Comparison of ENCODE assay signal across 11 mouse cellular contexts in the genomic region with DNA sequence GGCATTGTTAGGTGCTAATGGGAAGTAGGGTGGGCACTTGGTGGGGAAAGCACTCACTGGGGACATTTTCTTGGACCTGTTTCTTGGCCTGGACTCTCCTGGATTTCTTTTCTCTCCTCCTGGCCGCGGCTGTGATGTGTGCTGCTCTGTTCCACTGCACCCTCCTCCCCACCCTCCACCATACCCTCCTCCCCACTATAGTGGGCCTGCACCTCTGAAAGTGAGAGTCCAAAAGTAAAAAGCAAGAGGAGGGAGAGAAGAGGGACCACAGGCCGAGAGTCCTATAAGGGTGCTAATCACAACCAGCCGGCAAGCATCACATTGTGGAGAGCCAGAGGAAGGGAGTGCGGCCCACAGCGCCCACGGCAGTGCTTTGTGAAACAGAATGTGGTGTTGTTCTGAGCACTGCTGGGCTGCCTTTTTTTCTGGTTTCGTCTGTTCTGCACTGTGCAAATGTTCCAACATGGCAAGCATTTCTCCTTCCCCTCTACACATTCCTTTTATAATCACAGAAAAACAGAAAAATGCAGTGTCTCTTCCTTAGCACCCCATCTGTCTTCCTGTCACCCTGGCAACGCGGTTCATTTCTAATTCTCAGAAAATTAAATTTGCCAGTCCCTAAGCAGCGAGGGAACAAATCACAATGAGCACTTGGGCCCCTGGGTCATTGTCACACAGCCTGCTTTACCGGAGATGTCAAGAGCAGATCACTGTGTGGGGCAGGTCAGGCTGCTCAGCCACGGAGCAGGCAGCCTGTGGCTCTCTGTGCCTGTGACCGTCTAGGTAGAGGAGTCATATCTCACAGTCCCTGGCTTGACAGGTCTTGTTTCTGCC. TPM values are rescaled to one million over a fixed set of nuclear protein-coding genes. Genes with fewer than 3 reads are reported as not detected.
DNase-seq lines count a peak whose midpoint lies in the region; ATAC-seq and TF ChIP-seq lines count a peak whose summit lies in the region.
"Had no signal": no experiment of that assay in that cellular context is flagged by ENCODE, and none has a peak within 500 bp of the region (broad histone marks: within the 10 kb centered on the region; RNA-seq: fewer than 3 reads in every experiment).

No protein-coding gene starts in this region.

- H3K36me3 ChIP-seq in lung, embryonic 14.5 days (ENCODE audit: insufficient read depth), result no peaks in the 10 kb centered on the region
- no peaks in the 10 kb centered on the region for H3K36me3 ChIP-seq in hindbrain, embryonic 11.5 days (ENCODE audit: control insufficient read depth, insufficient read depth, low read length)
- H3K36me3 ChIP-seq: limb, embryonic 12.5 days had no signal

- WGBS in lung, embryonic 14.5 days, result 24% methylated on average over 14 of the region's 14 CpGs
- WGBS in lung, adult 2 months, result 48% methylated on average over 14 of the region's 14 CpGs
- WGBS in hindbrain, embryonic 11.5 days, result 51% methylated on average over 14 of the region's 14 CpGs

- no peak overlapping the region for H3K9ac ChIP-seq in lung, embryonic 14.5 days
- H3K9ac ChIP-seq in hindbrain, embryonic 11.5 days (ENCODE audit: low read depth, low read length), result no peak overlapping the region
- H3K9ac ChIP-seq: limb, embryonic 12.5 days had no signal

- no peak overlapping the region for H3K4me2 ChIP-seq in lung, embryonic 14.5 days
- no peak overlapping the region for H3K4me2 ChIP-seq in hindbrain, embryonic 11.5 days (replicated peaks; ENCODE audit: low read depth, low read length)
- H3K4me2 ChIP-seq: limb, embryonic 12.5 days had no signal

- no peak for TF ChIP-seq CTCF in lung, embryonic 14.5 days (IDR thresholded peaks at IDR 0.05; ENCODE audit: low read depth)
- no peak for TF ChIP-seq CTCF in lung, adult 2 months (IDR thresholded peaks at IDR 0.05; ENCODE audit: insufficient read depth, low read length)

- no peaks in the 10 kb centered on the region for H3K4me1 ChIP-seq in lung, embryonic 14.5 days (ENCODE audit: insufficient read depth)
- H3K4me1 ChIP-seq in lung, adult 2 months (ENCODE audit: control insufficient read depth, insufficient read depth, low read length), result peaks cover 4% of the 10 kb centered on the region
- no peaks in the 10 kb centered on the region for H3K4me1 ChIP-seq in hindbrain, embryonic 11.5 days (replicated peaks; ENCODE audit: control insufficient read depth, insufficient read depth, low read length)

- intact Hi-C loops in left cerebral cortex, postnatal 25 days (cut with DNase I), result loop anchor here (2.0 kb wide), 1 partner anchor 71 kb away; a partner anchor contains a TSS
- intact Hi-C loops in heart, postnatal 36 days (cut with DNase I), result no loop called here

- peak overlapping the region; percentile 67 for H3K27ac ChIP-seq in lung, embryonic 14.5 days (ENCODE audit: low read depth)
- H3K27ac ChIP-seq in hindbrain, embryonic 11.5 days (ENCODE audit: low read depth, low read length), result peak overlapping the region; percentile 60
- H3K27ac ChIP-seq: limb, embryonic 12.5 days had no signal

- H3K27me3 ChIP-seq in lung, embryonic 14.5 days (ENCODE audit: insufficient read depth, low read length), result no peaks in the 10 kb centered on the region
- H3K27me3 ChIP-seq in hindbrain, embryonic 11.5 days (ENCODE audit: control insufficient read depth, insufficient read depth, low read length), result no peaks in the 10 kb centered on the region

- no peak for TF ChIP-seq POLR2A in lung, adult 2 months (IDR thresholded peaks at IDR 0.05; ENCODE audit: borderline replicate concordance, extremely low read depth, low read depth, low read length)

- ATAC-seq in lung, embryonic 14.5 days (ENCODE audit: insufficient read depth), result peak; percentile 62; the same call in 1 of the 2 replicates
- ATAC-seq in hindbrain, embryonic 11.5 days (ENCODE audit: low FRiP score), result peak; percentile 51; the same call in 1 of the 2 replicates

- peak; percentile 55 for DNase-seq in lung, embryonic 14.5 days
- no peak for DNase-seq in lung, adult 2 months
- DNase-seq in hindbrain, embryonic 11.5 days (ENCODE audit: low spot score), result peak; percentile 37
- DNase-seq in left cerebral cortex, postnatal 25 days (ENCODE audit: low spot score in 2 of 2), result peak; percentile 64 to 92
- peak; percentile 80 to 84 for DNase-seq in right cerebral cortex, postnatal 10 days (ENCODE audit: low spot score in 2 of 2)
- no peak for DNase-seq in heart, postnatal 36 days
- DNase-seq in heart, adult 8-10 months (ENCODE audit: low spot score), result no peak
- no peak for DNase-seq in urinary bladder, postnatal 25 days (ENCODE audit: low spot score)
- DNase-seq: gastrocnemius, postnatal 14 days had no signal

- H3K4me3 ChIP-seq in lung, embryonic 14.5 days (ENCODE audit: low read depth, low read length), result no peak overlapping the region
- no peak overlapping the region for H3K4me3 ChIP-seq in lung, adult 2 months (replicated peaks; ENCODE audit: extremely low read depth, low read depth, low read length)
- H3K4me3 ChIP-seq in hindbrain, embryonic 11.5 days (ENCODE audit: low read depth, low read length), result no peak overlapping the region
- H3K4me3 ChIP-seq: limb, embryonic 12.5 days had no signal

- H3K9me3 ChIP-seq in lung, embryonic 14.5 days (ENCODE audit: low read depth, low read length), result no peaks in the 10 kb centered on the region
- no peaks in the 10 kb centered on the region for H3K9me3 ChIP-seq in hindbrain, embryonic 11.5 days (ENCODE audit: control insufficient read depth, low read length)
- H3K9me3 ChIP-seq: limb, embryonic 12.5 days had no signal

RNA-seq across cellular contexts. Expression of a gene that starts 29.5 kb away (rescaled TPM):
- 0.38 and 0.45 TPM in 2 replicates for polyA plus RNA-seq in lung, embryonic 14.5 days (2014; fragmentation: Nextera tagmentation; extraction: Ambion mirVana)
- polyA plus RNA-seq in lung, adult 2 months (2012; rRNA removed), result 39.6 and 49.2 TPM in 2 replicates
- 0.01 and 0.09 TPM in 2 replicates for polyA plus RNA-seq in hindbrain, embryonic 11.5 days (2014; fragmentation: Nextera tagmentation; extraction: Ambion mirVana)
- total RNA-seq in left cerebral cortex, postnatal 25 days (2021), result 1 to 10 TPM; 1.2 to 1.6 TPM
- total RNA-seq in heart, postnatal 36 days (2021), result 10 to 100 TPM; 35.6 to 39.7 TPM
- 10 to 100 TPM; 22.4 to 34.3 (median 32.2) TPM for total RNA-seq in heart, adult 8-10 months (2022)
- total RNA-seq: CH12.LX had no signal
- polyA plus RNA-seq: limb, embryonic 12.5 days had no signal

RNA-seq across cellular contexts. Expression of a gene that starts 43.9 kb away (rescaled TPM):
- not detected in 2 replicates for polyA plus RNA-seq in lung, embryonic 14.5 days (2014; fragmentation: Nextera tagmentation; extraction: Ambion mirVana)
- 136 and 137 TPM in 2 replicates for polyA plus RNA-seq in lung, adult 2 months (2012; rRNA removed)
- polyA plus RNA-seq in hindbrain, embryonic 11.5 days (2014; fragmentation: Nextera tagmentation; extraction: Ambion mirVana), result not detected in 2 replicates
- 10 to 100 TPM in 1 of 2 experiments, 1 to 10 TPM in 1; 7.6 to 10.3 TPM for total RNA-seq in left cerebral cortex, postnatal 25 days (2021)
- total RNA-seq in heart, postnatal 36 days (2021), result 10 to 100 TPM; 22.8 to 24.7 TPM
- 10 to 100 TPM; 14.3 to 71.5 (median 21.2) TPM for total RNA-seq in heart, adult 8-10 months (2022)
- total RNA-seq: CH12.LX had no signal
- polyA plus RNA-seq: limb, embryonic 12.5 days had no signal

RNA-seq across cellular contexts. Expression of a gene that starts 52.8 kb away (rescaled TPM):
- 66.5 and 74.8 TPM in 2 replicates for polyA plus RNA-seq in lung, embryonic 14.5 days (2014; fragmentation: Nextera tagmentation; extraction: Ambion mirVana)
- polyA plus RNA-seq in lung, adult 2 months (2012; rRNA removed), result 81.8 and 88.0 TPM in 2 replicates
- polyA plus RNA-seq in hindbrain, embryonic 11.5 days (2014; fragmentation: Nextera tagmentation; extraction: Ambion mirVana), result 61.9 and 67.5 TPM in 2 replicates
- 10 to 100 TPM; 72.7 to 72.8 TPM for total RNA-seq in left cerebral cortex, postnatal 25 days (2021)
- total RNA-seq in heart, postnatal 36 days (2021), result 10 to 100 TPM; 15.3 to 16.1 TPM
- 10 to 100 TPM; 14.4 to 19.9 (median 16.0) TPM for total RNA-seq in heart, adult 8-10 months (2022)

RNA-seq across cellular contexts. Expression of a gene that starts 55.2 kb away (rescaled TPM):
- polyA plus RNA-seq in lung, embryonic 14.5 days (2014; fragmentation: Nextera tagmentation; extraction: Ambion mirVana), result 9.7 and 11.1 TPM in 2 replicates
- polyA plus RNA-seq in lung, adult 2 months (2012; rRNA removed), result 2.4 and 2.9 TPM in 2 replicates
- 16.4 and 17.2 TPM in 2 replicates for polyA plus RNA-seq in hindbrain, embryonic 11.5 days (2014; fragmentation: Nextera tagmentation; extraction: Ambion mirVana)
- total RNA-seq in left cerebral cortex, postnatal 25 days (2021), result 10 to 100 TPM; 12.0 to 17.0 TPM
- 1 to 10 TPM; 6.9 to 9.9 TPM for total RNA-seq in heart, postnatal 36 days (2021)
- total RNA-seq in heart, adult 8-10 months (2022), result 1 to 10 TPM; 6.9 to 9.7 (median 8.6) TPM

Comparison
In these comparisons a context has a peak if more than half of its experiments do, and no peak if none do; other contexts are left out.
1. DNase-seq: peak in lung, embryonic 14.5 days (single experiment), hindbrain, embryonic 11.5 days (single experiment), left cerebral cortex, postnatal 25 days (2 of 2) and right cerebral cortex, postnatal 10 days (2 of 2); none in lung, adult 2 months (single experiment), heart, postnatal 36 days (0 of 2), heart, adult 8-10 months (single experiment) and urinary bladder, postnatal 25 days (single experiment).
2. RNA of a gene that starts 29.5 kb away (total RNA-seq): 35.6 to 39.7 TPM in heart, postnatal 36 days and 22.4 to 34.3 TPM in heart, adult 8-10 months; 1.2 to 1.6 TPM in left cerebral cortex, postnatal 25 days; every median in the first group is over 4 times any median in the second.